Mouse (Mus musculus) limb, embryonic 11.5 days (tissue): ENCODE results near the gene Krt82. TPM values are rescaled to one million over a fixed set of nuclear protein-coding genes. Genes with fewer than 3 reads are reported as not detected.
A peak's percentile ranks its signal among the peaks of the same experiment; 100 is the strongest.
"Not testable (repeated sequence)": the region's sequence is repeated elsewhere in the genome, so short reads cannot be mapped to it uniquely, and the experiment has no call there.

ENCODE experiments used
- ATAC-seq: fragments of 200-750 bp; cut with Nextera tagmentation; 2 replicates; pipeline ENCODE4 v1.8.0; 2017; ENCODE audit warnings: low read depth; ENCODE audit not compliant: insufficient number of reproducible peaks, low FRiP score, low TSS enrichment
- DNase-seq: peaks from one replicate; pipeline ENCODE4 v3.0.0-alpha.2; 2015; ENCODE audit warnings: low spot score
- H3K27ac ChIP-seq: fragments of 300-500 bp; sonication (generic); replicated peaks from 2 replicates; pipeline ENCODE4 v1.5.1; 2014; ENCODE audit warnings: low read depth, mild to moderate bottlenecking, low read length
- H3K27me3 ChIP-seq: fragments of 300-500 bp; sonication (generic); 2 replicates; pipeline ENCODE4 v1.6.1; 2014; ENCODE audit warnings: mild to moderate bottlenecking, low read length, mixed read lengths; ENCODE audit not compliant: control insufficient read depth, insufficient read depth
- H3K36me3 ChIP-seq: fragments of 300-500 bp; sonication (generic); 2 replicates; pipeline ENCODE4 v1.6.1; 2014; ENCODE audit warnings: mild to moderate bottlenecking, low read length, moderate library complexity, mixed read lengths; ENCODE audit not compliant: control insufficient read depth, insufficient read depth
- H3K4me1 ChIP-seq: fragments of 300-500 bp; sonication (generic); 2 replicates; pipeline ENCODE4 v1.6.1; 2014; ENCODE audit warnings: low read length, mixed read lengths; ENCODE audit not compliant: control insufficient read depth, insufficient read depth
- H3K4me2 ChIP-seq: fragments of 300-500 bp; sonication (generic); 2 replicates; pipeline ENCODE4 v1.6.1; 2014; ENCODE audit warnings: low read depth, mild to moderate bottlenecking, moderate library complexity; ENCODE audit not compliant: severe bottlenecking
- H3K4me3 ChIP-seq: fragments of 300-500 bp; sonication (generic); 2 replicates; pipeline ENCODE4 v1.5.1; 2014; ENCODE audit warnings: low read depth, low read length
- H3K9ac ChIP-seq: fragments of 300-500 bp; sonication (generic); 2 replicates; pipeline ENCODE4 v1.6.1; 2014; ENCODE audit warnings: mild to moderate bottlenecking, low read length
- H3K9me3 ChIP-seq: fragments of 300-500 bp; sonication (generic); 2 replicates; pipeline ENCODE4 v1.6.1; 2016; ENCODE audit warnings: low read length; ENCODE audit not compliant: control insufficient read depth
- WGBS: fragments of 180-500 bp; shearing (Covaris S2); extraction: QIAGEN DNeasy Blood & Tissue Kit; methylation state at CpG from one replicate; pipeline ENCODE4 v1.1.7; 2014; 5-methylcytosine and 5-hydroxymethylcytosine counted together
- polyA plus RNA-seq: library from polyadenylated mRNA; unstranded; fragments of >200 nt; fragmentation: Nextera tagmentation; extraction: Ambion mirVana; gene quantifications from 2 replicates; pipeline ENCODE4 v1.2.1, GENCODE M21; 2014

The Krt82 gene
- polyA plus RNA-seq, 1 experiment from 2014 or later: not detected

DNA sequence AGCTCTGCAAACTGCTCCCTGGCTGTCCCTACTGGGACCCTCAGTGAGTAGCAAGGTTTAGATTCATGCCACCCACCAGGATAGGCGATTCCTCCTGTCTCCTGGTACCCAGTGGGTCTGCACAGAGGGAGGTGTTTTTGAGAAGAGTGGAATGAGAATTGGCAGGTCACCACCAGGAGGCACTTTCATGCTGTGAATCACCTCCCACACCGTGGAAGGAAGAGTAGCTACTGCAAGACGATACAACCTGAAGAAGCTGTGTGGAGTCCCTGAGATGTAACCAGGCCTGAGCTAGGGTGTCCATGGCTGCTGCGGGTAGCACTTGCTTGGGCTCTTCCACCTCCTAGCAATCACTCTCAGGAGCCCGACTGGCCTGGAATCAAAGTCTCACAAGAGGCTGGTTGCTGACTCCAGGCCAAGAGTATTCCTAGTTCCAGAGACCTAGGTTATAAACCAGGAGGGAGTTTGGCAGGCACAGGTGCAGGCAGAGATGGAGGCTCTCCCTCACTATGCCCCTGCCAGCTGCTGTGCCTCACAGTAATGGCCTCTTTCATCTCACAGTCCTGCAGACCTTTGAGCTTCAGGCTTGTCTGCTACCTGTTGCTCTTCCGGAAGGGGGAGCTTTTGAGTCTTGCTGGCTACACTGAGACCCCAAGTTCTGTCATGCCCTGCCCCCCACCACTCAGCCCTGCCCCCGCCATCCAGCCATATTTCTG lies 12.4 kb downstream of the Krt82 start:
- H3K4me3 ChIP-seq: no peak overlapping the region
- H3K27ac ChIP-seq: no peak overlapping the region
- no peaks in the 10 kb centered on the region for H3K9me3 ChIP-seq
- no peaks in the 10 kb centered on the region for H3K27me3 ChIP-seq
- DNase-seq (peak; percentile 23), ATAC-seq (no peak)
- no peaks in the 10 kb centered on the region for H3K4me1 ChIP-seq
- H3K9ac ChIP-seq: no peak overlapping the region
- no peaks in the 10 kb centered on the region for H3K36me3 ChIP-seq
- WGBS: 43% methylated on average over 7 of the region's 7 CpGs
- H3K4me2 ChIP-seq: no peak overlapping the region

DNA sequence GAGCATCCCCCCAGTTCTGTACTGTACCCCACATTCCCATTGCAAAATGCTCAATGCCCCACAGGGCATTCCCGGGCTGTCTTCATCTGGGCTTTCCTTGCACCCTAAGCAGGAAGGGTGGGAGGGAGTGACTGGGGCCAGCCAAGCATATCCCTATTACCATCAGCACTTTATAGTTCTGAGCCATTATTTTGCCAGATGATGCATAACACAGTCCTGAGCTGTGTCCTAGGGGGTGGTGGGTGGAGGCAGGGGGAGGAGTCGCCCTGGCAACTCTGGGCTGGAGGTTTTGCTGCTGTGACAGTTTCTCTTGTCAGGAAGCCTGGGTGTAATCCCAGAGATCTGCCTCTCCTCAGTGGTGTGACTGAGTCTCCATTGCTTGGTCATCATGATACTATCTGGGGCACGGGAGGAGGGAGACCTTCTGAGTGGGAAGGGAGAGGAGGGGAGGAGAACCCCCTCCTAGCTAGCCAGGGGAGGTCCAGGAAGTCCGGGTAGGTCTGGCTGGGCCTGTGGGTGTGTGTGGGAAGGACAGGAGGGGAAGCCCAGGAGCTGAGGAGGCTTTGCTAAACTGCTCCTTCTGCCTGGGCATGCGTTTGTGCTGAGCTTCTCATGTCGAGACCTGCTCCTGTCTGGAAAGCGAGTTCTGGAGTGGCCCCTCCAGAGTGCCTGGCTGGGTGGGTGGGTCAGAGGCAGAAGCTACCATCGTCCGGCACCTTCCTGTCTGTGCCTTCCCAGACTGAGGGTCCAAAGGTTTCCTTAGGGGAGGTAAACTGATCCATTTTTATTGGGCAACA lies 14.2 kb downstream of the Krt82 start:
- DNase-seq: no peak
- no peak overlapping the region for H3K4me3 ChIP-seq
- H3K9ac ChIP-seq: no peak overlapping the region
- H3K27me3 ChIP-seq: no peaks in the 10 kb centered on the region
- no peak for ATAC-seq
- no peaks in the 10 kb centered on the region for H3K9me3 ChIP-seq
- no peaks in the 10 kb centered on the region for H3K36me3 ChIP-seq
- no peaks in the 10 kb centered on the region for H3K4me1 ChIP-seq
- H3K4me2 ChIP-seq: no peak overlapping the region
- 60% methylated on average over 9 of the region's 9 CpGs for WGBS
- no peak overlapping the region for H3K27ac ChIP-seq

GRCm38 (mm10) chr15:101532720-101533119 lies 17.7 kb downstream of the Krt82 start, which contains the start of gene Krt84:
Gene Krt84 (minus strand): TSS chr15:101532820.
- H3K4me3 ChIP-seq: no peak within 1 kb of the TSS
- H3K9ac ChIP-seq: no peak within 1 kb of the TSS
- WGBS: 68% methylated on average over 7 of the region's 7 CpGs
- H3K27me3 ChIP-seq: no peaks in the 10 kb centered on the region
- DNase-seq (no peak), ATAC-seq (no peak)
- no peaks in the 10 kb centered on the region for H3K9me3 ChIP-seq
- H3K4me1 ChIP-seq: no peaks in the 10 kb centered on the region
- no peaks in the 10 kb centered on the region for H3K36me3 ChIP-seq
- H3K27ac ChIP-seq: no peak within 1 kb of the TSS
- H3K4me2 ChIP-seq: no peak within 1 kb of the TSS

GRCm38 (mm10) chr15:101522556-101523232 lies 27.8 kb downstream of the Krt82 start:
- Histone ChIP-seq H3K4me2 (no peak overlapping the region), H3K4me3 (no peak overlapping the region), H3K36me3 (no peaks in the 10 kb centered on the region), H3K4me1 (no peaks in the 10 kb centered on the region), H3K9me3 (no peaks in the 10 kb centered on the region), H3K27me3 (no peaks in the 10 kb centered on the region), H3K9ac (no peak overlapping the region), H3K27ac (no peak overlapping the region)
- ATAC-seq (no peak), DNase-seq (no peak)
- 78% methylated on average over 4 of the region's 4 CpGs for WGBS

DNA sequence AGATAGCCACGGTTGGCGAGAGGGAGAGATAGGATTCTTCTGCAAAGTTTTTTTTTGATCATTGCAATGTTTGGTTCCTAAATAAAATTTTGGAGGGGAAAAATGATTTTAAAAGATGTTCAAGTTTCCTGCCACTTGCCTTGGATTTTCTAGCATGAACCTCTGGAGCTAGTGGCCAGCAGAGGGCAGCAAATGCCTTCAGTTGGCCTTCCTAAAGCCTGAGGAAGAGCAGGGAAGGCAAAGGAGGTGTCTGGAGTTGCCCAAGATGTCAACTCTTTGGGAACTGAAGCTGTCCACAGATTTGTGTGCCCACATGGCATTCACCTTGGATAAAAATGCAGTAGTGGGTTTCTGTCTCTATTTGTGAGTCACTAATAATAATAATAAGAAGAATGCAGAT lies 30.7 kb downstream of the Krt82 start:
- H3K4me1 ChIP-seq: no peaks in the 10 kb centered on the region
- DNase-seq (peak; percentile 81), ATAC-seq (no peak)
- no peak overlapping the region for H3K4me3 ChIP-seq
- WGBS: 18% methylated on average over 2 of the region's 2 CpGs
- no peak overlapping the region for H3K27ac ChIP-seq
- no peaks in the 10 kb centered on the region for H3K9me3 ChIP-seq
- H3K4me2 ChIP-seq: no peak overlapping the region
- H3K27me3 ChIP-seq: no peaks in the 10 kb centered on the region
- H3K9ac ChIP-seq: no peak overlapping the region
- H3K36me3 ChIP-seq: no peaks in the 10 kb centered on the region

- not testable (repeated sequence) for DNase-seq, H3K9me3 ChIP-seq, ATAC-seq, H3K4me1 ChIP-seq, H3K9ac ChIP-seq, H3K27me3 ChIP-seq, H3K36me3 ChIP-seq, H3K4me3 ChIP-seq, H3K27ac ChIP-seq, H3K4me2 ChIP-seq
- 72% methylated on average over 2 of the region's 2 CpGs for whole genome bisulfite sequencing
Observed at GRCm38 (mm10) chr15:101517161-101517560, 33.3 kb downstream of the Krt82 start, which contains the start of gene Gm49425. Gene Gm49425 (minus strand): TSS chr15:101517261.

GRCm38 (mm10) chr15:101508247-101508646 lies 42.2 kb downstream of the Krt82 start:
- Histone ChIP-seq H3K27ac (no peak overlapping the region), H3K27me3 (no peaks in the 10 kb centered on the region), H3K4me3 (no peak overlapping the region), H3K4me2 (no peak overlapping the region), H3K4me1 (no peaks in the 10 kb centered on the region), H3K36me3 (no peaks in the 10 kb centered on the region), H3K9ac (no peak overlapping the region), H3K9me3 (no peaks in the 10 kb centered on the region)
- ATAC-seq (no peak), DNase-seq (no peak)
- WGBS: 75% methylated on average over 9 of the region's 9 CpGs

- 60% methylated on average over 14 of the region's 14 CpGs for whole genome bisulfite sequencing
- Histone ChIP-seq H3K4me3 (no peak overlapping the region), H3K4me2 (no peak overlapping the region), H3K27me3 (no peaks in the 10 kb centered on the region), H3K9ac (no peak overlapping the region), H3K27ac (no peak overlapping the region), H3K4me1 (no peaks in the 10 kb centered on the region), H3K36me3 (no peaks in the 10 kb centered on the region), H3K9me3 (no peaks in the 10 kb centered on the region)
- DNase-seq (no peak), ATAC-seq (no peak)
Observed at GRCm38 (mm10) chr15:101506896-101507758, 43.3 kb downstream of the Krt82 start.
